Mouse (Mus musculus) thymus, postnatal 0 days (tissue): ENCODE results near the gene Lgals2. TPM values are rescaled to one million over a fixed set of nuclear protein-coding genes. Genes with fewer than 3 reads are reported as not detected.

Experiments
- DNase-seq: peaks from one replicate; pipeline ENCODE4 v3.0.0-alpha.2; 2015; ENCODE audit warnings: low spot score
- polyA plus RNA-seq: library from polyadenylated mRNA; unstranded; fragments of >200 nt; fragmentation: Nextera tagmentation; extraction: Ambion mirVana; gene quantifications from 2 replicates; pipeline ENCODE4 v1.2.1, GENCODE M21; 2015

The Lgals2 gene
- polyA plus RNA-seq, 1 experiment from 2014 or later: 3.3 TPM

GRCm38 (mm10) chr15:78844791-78845190, 10.5 kb downstream of the Lgals2 start:
- DNase-seq: no peak

- peak; percentile 67 for DNase-seq
Observed at GRCm38 (mm10) chr15:78843581-78844469, 11.5 kb downstream of the Lgals2 start.

- no peak for DNase-seq
Observed at GRCm38 (mm10) chr15:78842371-78843163, 12.8 kb downstream of the Lgals2 start, which contains the start of gene Cdc42ep1. Cdc42ep1 (plus strand) TSS chr15:78842624.

- DNase-seq: no peak
Observed at GRCm38 (mm10) chr15:78841161-78841790, 14.1 kb downstream of the Lgals2 start.

- DNase-seq: no peak
Observed at GRCm38 (mm10) chr15:78840751-78841150, 14.6 kb downstream of the Lgals2 start.

GRCm38 (mm10) chr15:78840241-78840640, 15.1 kb downstream of the Lgals2 start:
- DNase-seq: no peak

- DNase-seq: no peak
Observed at GRCm38 (mm10) chr15:78839744-78840143, 15.6 kb downstream of the Lgals2 start.

GRCm38 (mm10) chr15:78836086-78836621, 19.2 kb downstream of the Lgals2 start:
- no peak for DNase-seq

GRCm38 (mm10) chr15:78835200-78836085, 19.9 kb downstream of the Lgals2 start:
- peak; percentile 57 for DNase-seq

GRCm38 (mm10) chr15:78834233-78835005, 20.9 kb downstream of the Lgals2 start:
- no peak for DNase-seq

- no peak for DNase-seq
Observed at GRCm38 (mm10) chr15:78833582-78833981, 21.7 kb downstream of the Lgals2 start.

GRCm38 (mm10) chr15:78832701-78833123, 22.6 kb downstream of the Lgals2 start:
- no peak for DNase-seq

- DNase-seq: no peak
Observed at GRCm38 (mm10) chr15:78831720-78832657, 23.3 kb downstream of the Lgals2 start.

GRCm38 (mm10) chr15:78830742-78831719, 24.3 kb downstream of the Lgals2 start:
- no peak for DNase-seq

GRCm38 (mm10) chr15:78829636-78830035, 25.7 kb downstream of the Lgals2 start:
- no peak for DNase-seq

- peak; percentile 80 for DNase-seq
Observed at GRCm38 (mm10) chr15:78828315-78828714, 27.0 kb downstream of the Lgals2 start.
